Mouse (Mus musculus) neural tube, embryonic 15.5 days (tissue): Measurements from ENCODE around the gene Ulk1. TPM values are rescaled to one million over a fixed set of nuclear protein-coding genes. Genes with fewer than 3 reads are reported as not detected.

Experiments
- ATAC-seq: fragments of 200-750 bp; cut with Nextera tagmentation; 2 replicates; pipeline ENCODE4 v1.8.0; 2017; ENCODE audit warnings: mild to moderate bottlenecking, moderate TSS enrichment, moderate library complexity; ENCODE audit not compliant: low FRiP score
- H3K27ac ChIP-seq: fragments of 300-500 bp; sonication (generic); replicated peaks from 2 replicates; pipeline ENCODE4 v1.5.1; 2015; ENCODE audit warnings: mild to moderate bottlenecking, inconsistent platforms
- H3K27me3 ChIP-seq: fragments of 300-500 bp; sonication (generic); replicated peaks from 2 replicates; pipeline ENCODE4 v1.6.1; 2015; ENCODE audit warnings: inconsistent platforms
- H3K36me3 ChIP-seq: fragments of 300-500 bp; sonication (generic); 2 replicates; pipeline ENCODE4 v1.6.1; 2015; ENCODE audit warnings: inconsistent platforms
- H3K4me1 ChIP-seq: fragments of 300-500 bp; sonication (generic); 2 replicates; pipeline ENCODE4 v1.6.1; 2015; ENCODE audit warnings: inconsistent platforms
- H3K4me2 ChIP-seq: fragments of 300-500 bp; sonication (generic); 2 replicates; pipeline ENCODE4 v1.6.1; 2015; ENCODE audit warnings: inconsistent platforms, mild to moderate bottlenecking, moderate library complexity
- H3K4me3 ChIP-seq: fragments of 300-500 bp; sonication (generic); replicated peaks from 2 replicates; pipeline ENCODE4 v1.5.1; 2015; ENCODE audit warnings: mild to moderate bottlenecking, inconsistent platforms
- H3K9ac ChIP-seq: fragments of 300-500 bp; sonication (generic); replicated peaks from 2 replicates; pipeline ENCODE4 v1.6.1; 2015; ENCODE audit warnings: mild to moderate bottlenecking, inconsistent platforms
- H3K9me3 ChIP-seq: fragments of 300-500 bp; sonication (generic); replicated peaks from 2 replicates; pipeline ENCODE4 v1.6.1; 2016; ENCODE audit warnings: inconsistent platforms
- WGBS: fragments of 180-500 bp; shearing (Covaris S2); methylation state at CpG from one replicate; pipeline ENCODE4 v1.1.7; 2015; ENCODE audit warnings: mixed read lengths; 5-methylcytosine and 5-hydroxymethylcytosine counted together
- polyA plus RNA-seq: library from polyadenylated mRNA; unstranded; fragments of >200 nt; fragmentation: Nextera tagmentation; extraction: Ambion mirVana; gene quantifications from 2 replicates; pipeline ENCODE4 v1.2.1, GENCODE M21; 2015

Gene Ulk1
- polyA plus RNA-seq, 1 experiment from 2014 or later = 27.0 TPM

DNA sequence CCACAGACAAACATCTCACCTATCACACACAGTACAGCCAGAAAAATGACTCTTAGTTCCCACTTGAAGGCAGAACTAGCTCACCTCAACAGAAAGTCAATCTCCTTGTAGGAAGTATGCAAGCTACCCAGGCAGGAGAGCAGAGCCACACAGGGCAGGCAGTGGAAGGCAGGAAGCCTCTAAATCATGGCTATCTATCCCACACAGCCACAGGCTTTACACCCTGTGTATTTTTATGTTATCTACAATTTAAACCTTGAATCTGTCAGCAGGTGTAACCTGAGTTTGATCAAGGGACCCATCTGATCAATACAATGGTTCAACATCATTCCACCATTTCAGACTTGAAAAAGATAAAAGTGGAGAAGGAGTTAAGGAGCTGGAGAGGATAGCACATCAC lies 7.1 kb downstream of the Ulk1 start:
- Histone ChIP-seq H3K36me3 (peaks cover 20% of the 10 kb centered on the region), H3K4me1 (peaks cover 44% of the 10 kb centered on the region)

DNA sequence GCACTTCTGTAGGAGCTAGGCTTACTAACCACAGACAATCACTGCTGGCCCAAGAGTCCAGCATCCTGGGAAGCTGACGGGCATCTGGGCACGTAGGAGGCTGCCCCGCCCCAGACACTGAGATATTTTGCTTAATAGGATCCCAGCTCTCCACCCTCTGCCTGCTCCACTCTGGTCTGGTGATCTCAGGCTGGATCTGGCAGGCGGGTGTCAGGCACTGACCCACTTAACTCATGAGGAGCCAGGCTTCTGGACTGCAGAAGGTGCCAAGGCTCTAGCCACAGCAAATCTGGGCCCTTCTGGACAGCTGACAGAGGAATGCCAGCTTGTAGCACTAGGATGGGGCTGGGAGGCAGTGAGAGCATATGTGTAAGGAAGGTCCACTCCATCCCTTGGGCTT lies 7.7 kb downstream of the Ulk1 start:
- Histone ChIP-seq H3K9ac (no peak overlapping the region), H3K27me3 (no peaks in the 10 kb centered on the region), H3K4me1 (peaks cover 38% of the 10 kb centered on the region), H3K4me3 (no peak overlapping the region), H3K4me2 (no peak overlapping the region), H3K27ac (no peak overlapping the region), H3K9me3 (no peaks in the 10 kb centered on the region), H3K36me3 (peaks cover 24% of the 10 kb centered on the region)
- no peak for ATAC-seq
- whole genome bisulfite sequencing = 92% methylated on average over 4 of the region's 4 CpGs

More for the DNA sequence above, 7.1 kb downstream of the Ulk1 start:
- ATAC-seq = no peak
- H3K27ac ChIP-seq = no peak overlapping the region
- no peaks in the 10 kb centered on the region for H3K27me3 ChIP-seq
- no peak overlapping the region for H3K4me3 ChIP-seq
- H3K9ac ChIP-seq = no peak overlapping the region
- no peaks in the 10 kb centered on the region for H3K9me3 ChIP-seq
- no peak overlapping the region for H3K4me2 ChIP-seq

DNA sequence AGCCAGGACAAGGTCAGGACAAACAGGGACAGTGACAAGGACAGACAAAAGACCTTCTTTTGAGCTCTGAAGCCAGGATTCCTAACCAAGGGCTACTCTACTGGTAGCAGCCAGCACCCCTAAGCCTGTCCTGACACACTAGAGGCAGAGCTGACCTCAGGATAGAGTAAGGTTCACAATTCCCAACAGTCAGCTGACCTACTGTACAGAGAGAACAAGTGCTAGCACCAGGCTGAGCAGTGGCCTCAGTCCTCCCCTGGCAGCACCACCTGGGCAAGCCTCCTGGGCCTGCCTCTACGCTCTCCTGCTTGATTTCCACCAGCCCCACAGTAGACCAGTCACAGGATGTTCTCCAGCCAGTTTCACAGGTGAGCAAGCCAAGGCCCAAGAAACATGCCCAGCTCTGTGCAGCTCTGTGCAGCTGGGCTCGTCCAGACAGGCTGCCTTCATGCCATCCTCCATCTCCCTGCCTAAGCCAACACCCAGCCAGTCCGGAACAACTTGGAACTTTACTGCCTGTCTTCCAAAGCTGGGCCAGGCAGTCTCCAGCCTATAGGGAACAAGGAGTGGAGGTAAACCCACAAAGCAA lies 8.8 kb downstream of the Ulk1 start:
- ATAC-seq = no peak
- H3K36me3 ChIP-seq = peaks cover 34% of the 10 kb centered on the region
- H3K4me2 ChIP-seq = no peak overlapping the region
- no peak overlapping the region for H3K9ac ChIP-seq
- WGBS = 92% methylated on average over 3 of the region's 3 CpGs
- H3K27ac ChIP-seq = no peak overlapping the region
- peaks cover 27% of the 10 kb centered on the region for H3K4me1 ChIP-seq
- no peak overlapping the region for H3K4me3 ChIP-seq
- H3K27me3 ChIP-seq = no peaks in the 10 kb centered on the region
- H3K9me3 ChIP-seq = no peaks in the 10 kb centered on the region

DNA sequence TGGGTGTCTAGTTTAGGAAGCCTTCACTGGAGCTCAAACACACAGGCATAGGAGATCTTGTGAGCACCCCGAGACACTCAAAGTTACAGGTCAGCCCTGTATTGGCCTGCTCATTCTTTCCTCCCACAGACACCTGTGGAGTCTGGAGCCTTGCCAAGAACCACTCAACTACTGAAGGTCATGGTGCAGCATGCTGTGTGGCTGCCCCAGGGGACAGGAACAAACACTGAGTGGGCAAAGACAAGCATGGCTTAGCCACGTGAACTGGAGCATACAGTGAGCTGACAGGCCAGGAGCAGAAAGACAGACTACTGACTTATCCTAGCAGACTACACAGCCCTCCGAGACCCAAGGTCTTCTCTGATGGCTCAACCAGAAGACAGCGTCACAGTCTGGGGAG lies 12.2 kb downstream of the Ulk1 start:
- Histone ChIP-seq H3K4me3 (no peak overlapping the region), H3K9ac (no peak overlapping the region), H3K36me3 (peaks cover 62% of the 10 kb centered on the region), H3K4me2 (no peak overlapping the region), H3K9me3 (no peaks in the 10 kb centered on the region), H3K27ac (no peak overlapping the region), H3K4me1 (0 out of 2 replicates have a peak, but pooled peaks cover 9% of the 10 kb centered on the region), H3K27me3 (no peaks in the 10 kb centered on the region)
- ATAC-seq = no peak
- 63% methylated on average over 4 of the region's 4 CpGs for WGBS

DNA sequence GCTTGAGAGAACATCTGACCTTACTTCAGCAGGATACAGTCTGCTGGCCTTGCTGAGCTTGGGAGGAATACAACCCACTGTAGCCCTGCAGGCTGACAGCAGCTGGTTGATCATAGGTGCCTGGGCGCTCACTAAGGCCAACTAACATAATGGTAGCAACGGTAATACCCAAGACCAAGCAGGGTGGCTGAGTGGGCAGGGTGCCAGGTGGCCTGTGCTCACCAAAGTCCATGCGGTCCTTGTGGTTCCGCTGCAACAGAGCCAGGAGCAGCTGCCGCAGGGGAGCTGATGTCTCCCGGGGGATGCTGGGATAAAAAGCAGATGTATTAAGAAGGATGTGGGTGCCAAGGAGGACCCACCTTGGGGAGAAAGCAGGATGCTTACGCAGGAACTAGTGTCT lies 15.5 kb downstream of the Ulk1 start:
- WGBS = 75% methylated on average over 7 of the region's 7 CpGs
- Histone ChIP-seq H3K4me1 (no peaks in the 10 kb centered on the region), H3K36me3 (peaks cover 95% of the 10 kb centered on the region), H3K9me3 (no peaks in the 10 kb centered on the region), H3K4me2 (no peak overlapping the region), H3K27me3 (no peaks in the 10 kb centered on the region), H3K9ac (no peak overlapping the region), H3K27ac (no peak overlapping the region), H3K4me3 (no peak overlapping the region)
- ATAC-seq = no peak

DNA sequence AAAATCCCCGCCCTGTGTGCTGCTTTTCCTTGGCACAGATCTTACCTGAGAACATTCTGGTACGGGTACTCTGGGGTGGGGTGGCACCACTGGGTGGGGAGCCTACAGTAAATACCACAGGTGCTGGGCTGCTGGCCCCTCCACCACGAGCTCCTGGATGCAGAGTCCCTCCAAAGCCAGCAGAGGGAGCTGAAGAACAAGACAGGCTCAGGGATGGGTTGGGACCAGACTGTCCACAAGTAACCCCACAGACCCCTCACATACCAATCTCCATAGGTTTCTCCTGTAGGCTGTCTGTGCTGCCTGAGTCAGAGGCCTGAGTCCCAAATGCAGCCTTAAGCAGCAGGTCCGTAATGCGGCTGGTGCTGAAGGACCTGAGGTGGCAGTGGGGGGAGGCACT lies 21.2 kb downstream of the Ulk1 start:
- Histone ChIP-seq H3K4me2 (no peak overlapping the region), H3K27ac (no peak overlapping the region), H3K4me1 (no peaks in the 10 kb centered on the region), H3K4me3 (no peak overlapping the region), H3K36me3 (peaks cover 82% of the 10 kb centered on the region), H3K27me3 (no peaks in the 10 kb centered on the region), H3K9me3 (no peaks in the 10 kb centered on the region), H3K9ac (no peak overlapping the region)
- peak; percentile 30; the same call in 1 of the 2 replicates for ATAC-seq
- 65% methylated on average over 5 of the region's 5 CpGs for WGBS

DNA sequence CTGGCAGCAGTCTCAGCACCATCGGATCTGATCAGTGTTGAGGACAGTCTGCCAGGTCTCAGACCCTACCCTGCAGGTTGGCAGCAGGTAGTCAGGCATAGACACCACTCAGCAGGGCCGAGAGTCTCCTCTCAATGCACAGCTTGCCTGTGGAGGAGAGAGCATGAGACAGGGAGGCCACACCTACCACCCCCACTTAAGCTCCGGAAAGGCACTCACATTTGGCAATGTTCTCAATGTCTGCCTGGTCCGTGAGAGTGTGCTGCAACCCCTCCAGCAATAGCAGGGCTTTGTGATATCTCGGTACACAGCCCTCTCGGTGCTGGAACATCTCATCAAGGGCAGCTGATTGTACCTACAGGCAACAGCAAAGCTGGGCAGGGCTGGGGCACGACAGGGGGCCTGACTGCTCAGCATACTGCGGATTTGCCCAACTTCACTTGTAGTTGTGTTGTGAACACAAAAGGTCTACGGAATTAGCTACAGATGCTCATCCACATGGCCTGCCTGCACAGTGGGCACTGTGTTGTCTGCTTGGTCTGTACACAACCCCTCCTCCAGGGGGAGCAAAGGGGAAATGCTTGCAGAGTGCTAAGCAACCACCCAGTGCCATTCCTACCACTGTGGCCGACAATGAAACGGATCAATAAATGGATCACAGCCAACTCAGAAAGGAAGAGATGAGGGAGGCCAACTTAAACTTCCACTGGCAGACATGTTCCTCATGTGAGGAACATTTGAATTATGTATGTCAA lies 23.6 kb downstream of the Ulk1 start:
- WGBS = 83% methylated on average over 11 of the region's 11 CpGs
- H3K4me2 ChIP-seq = no peak overlapping the region
- peaks cover 58% of the 10 kb centered on the region for H3K36me3 ChIP-seq
- no peak overlapping the region for H3K27ac ChIP-seq
- no peaks in the 10 kb centered on the region for H3K9me3 ChIP-seq
- no peak overlapping the region for H3K4me3 ChIP-seq
- no peak overlapping the region for H3K9ac ChIP-seq
- ATAC-seq = no peak
- peaks cover under 1% of the 10 kb centered on the region; the same call in 1 of the 2 replicates for H3K4me1 ChIP-seq
- no peaks in the 10 kb centered on the region for H3K27me3 ChIP-seq

DNA sequence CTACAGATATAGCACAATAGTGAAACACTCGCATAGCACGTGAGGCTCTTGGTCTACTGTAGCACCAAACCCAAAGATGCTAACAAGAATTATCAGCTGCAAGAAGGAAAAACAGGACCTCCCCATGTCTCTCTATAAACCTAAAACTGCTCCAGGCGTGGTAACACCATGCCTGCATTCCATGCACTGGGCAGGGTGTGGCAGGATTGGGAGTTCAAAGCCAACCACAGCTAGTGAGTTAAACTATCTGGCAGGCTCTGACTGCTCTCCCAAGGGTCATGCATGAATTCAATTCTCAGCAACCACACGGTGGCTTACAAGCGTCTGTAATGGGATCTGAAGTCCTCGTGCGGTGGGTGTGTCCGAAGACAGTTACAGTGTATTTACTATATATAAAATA lies 26.7 kb downstream of the Ulk1 start:
- no peak for ATAC-seq
- H3K4me2 ChIP-seq = no peak overlapping the region
- H3K4me1 ChIP-seq = peaks cover 27% of the 10 kb centered on the region
- H3K4me3 ChIP-seq = no peak overlapping the region
- 73% methylated on average over 8 of the region's 8 CpGs for WGBS
- H3K9me3 ChIP-seq = no peaks in the 10 kb centered on the region
- H3K36me3 ChIP-seq = peaks cover 27% of the 10 kb centered on the region
- H3K27me3 ChIP-seq = no peaks in the 10 kb centered on the region
- no peak overlapping the region for H3K9ac ChIP-seq
- H3K27ac ChIP-seq = no peak overlapping the region

DNA sequence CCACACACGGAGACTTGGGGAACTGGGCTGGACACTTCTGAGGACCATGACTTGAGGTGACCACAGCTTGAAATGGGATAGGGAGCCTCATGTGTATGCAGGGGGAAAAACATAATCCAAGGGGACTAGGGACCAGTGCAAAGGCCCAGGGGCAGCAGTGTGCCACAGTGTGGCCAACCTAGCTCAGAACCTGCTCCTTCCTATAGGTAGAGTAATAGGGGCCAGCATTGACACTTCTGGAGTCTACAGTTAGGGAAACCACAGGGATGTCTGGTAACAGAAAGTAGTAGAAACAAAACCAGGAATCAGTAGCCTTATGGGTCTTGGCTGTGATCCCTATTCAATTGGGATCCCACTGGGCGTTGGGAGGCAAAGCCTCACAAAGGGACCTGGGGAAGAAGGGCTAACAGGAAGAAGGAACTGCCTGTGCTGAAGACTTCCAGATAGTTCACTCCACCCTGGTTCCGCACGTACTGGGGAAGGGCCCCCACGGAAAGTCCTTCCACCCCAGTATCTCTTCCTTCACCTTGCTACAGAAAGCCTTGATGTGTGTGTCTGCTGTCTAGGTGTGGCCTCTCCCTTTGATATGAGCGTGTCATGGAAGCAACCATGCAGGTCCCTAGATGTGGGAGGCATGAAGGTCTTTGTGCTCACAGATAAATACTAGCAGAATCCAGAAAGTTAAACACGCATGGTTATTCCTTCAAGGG lies 28.2 kb downstream of the Ulk1 start:
- Histone ChIP-seq H3K36me3 (peaks cover 17% of the 10 kb centered on the region), H3K27ac (no peak overlapping the region), H3K4me3 (no peak overlapping the region), H3K4me1 (peaks cover 27% of the 10 kb centered on the region), H3K27me3 (no peaks in the 10 kb centered on the region), H3K4me2 (no peak overlapping the region), H3K9me3 (no peaks in the 10 kb centered on the region), H3K9ac (no peak overlapping the region)
- ATAC-seq = no peak
- 87% methylated on average over 7 of the region's 7 CpGs for WGBS

DNA sequence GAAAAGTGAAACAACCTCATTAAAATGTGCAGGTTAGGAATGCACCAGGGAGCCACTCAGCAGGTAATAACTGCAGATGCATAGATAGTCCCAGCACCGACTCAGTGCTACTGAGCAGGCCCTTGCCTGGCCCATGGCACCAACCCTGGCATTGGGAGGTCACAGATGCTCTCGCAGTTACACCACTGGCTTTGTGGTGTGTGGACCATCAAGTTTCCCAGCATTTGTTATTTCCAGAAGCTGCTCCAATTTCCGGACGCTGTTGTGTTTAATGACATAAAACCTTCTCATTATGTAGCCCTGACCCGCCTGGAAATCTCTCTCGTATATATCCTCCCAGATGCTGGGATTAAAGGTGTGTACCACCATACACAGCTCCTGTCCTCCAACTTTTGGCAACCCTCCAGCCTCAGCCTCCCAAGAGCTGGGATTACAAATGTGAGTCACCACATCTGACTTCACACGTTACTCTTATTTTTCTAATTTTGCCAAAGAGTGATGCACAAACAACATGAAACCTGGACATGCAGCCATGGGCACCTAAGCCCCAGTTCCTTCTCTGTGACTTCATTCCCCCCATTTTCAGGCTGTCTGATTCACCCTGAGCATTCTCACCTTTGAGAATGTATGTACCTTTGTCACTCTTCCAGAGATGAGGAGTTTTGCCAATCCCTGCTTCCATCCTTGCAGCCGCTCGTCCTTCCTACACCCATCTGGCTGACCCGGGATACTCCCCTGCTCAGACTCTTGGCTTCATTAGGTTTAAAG lies 29.0 kb downstream of the Ulk1 start:
- peak overlapping the region; percentile 66 for H3K9ac ChIP-seq
- peak overlapping the region; percentile 78 for H3K4me3 ChIP-seq
- H3K9me3 ChIP-seq = no peaks in the 10 kb centered on the region
- peaks cover 27% of the 10 kb centered on the region for H3K4me1 ChIP-seq
- ATAC-seq = peak; percentile 76
- no peaks in the 10 kb centered on the region for H3K27me3 ChIP-seq
- peak overlapping the region; percentile 72 for H3K4me2 ChIP-seq
- 49% methylated on average over 10 of the region's 10 CpGs for WGBS
- peak overlapping the region; percentile 58 for H3K27ac ChIP-seq
- peaks cover 16% of the 10 kb centered on the region for H3K36me3 ChIP-seq

DNA sequence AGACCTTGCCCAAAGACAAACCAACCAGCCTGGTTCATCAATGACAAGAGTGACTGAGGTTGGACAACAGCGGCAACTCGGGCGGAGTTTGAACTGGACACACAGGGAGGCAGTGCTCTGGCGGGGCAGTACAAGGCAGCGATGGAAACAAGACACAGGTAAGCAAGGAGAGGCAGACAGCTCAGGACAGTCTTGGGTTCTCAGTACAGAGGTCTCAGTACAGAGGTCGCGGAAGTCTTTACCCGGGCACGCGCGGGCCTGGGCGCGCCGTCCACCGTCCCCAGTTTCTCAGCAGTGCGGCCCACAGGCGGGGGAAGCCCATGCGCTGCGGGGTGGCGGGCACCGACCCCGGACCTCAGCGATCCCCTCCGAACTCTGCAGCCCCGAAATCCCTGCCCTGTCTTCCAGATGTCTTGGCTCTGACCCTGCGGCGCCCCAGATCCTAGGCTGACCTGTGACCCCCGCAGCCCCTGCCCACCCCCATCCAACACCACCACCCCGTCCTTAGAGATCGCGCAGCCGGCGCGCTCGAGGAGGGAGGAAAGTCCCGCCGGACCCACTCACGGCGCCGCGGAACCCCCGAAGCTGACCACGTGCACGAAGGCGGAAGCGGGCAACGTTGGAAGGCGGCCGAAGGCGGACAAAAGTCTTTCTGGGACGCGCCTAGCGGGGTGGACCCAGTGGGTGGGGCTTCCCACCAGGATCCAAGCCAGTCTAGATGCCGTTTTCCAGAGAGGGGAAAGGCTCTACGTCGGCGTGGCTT lies 29.7 kb downstream of the Ulk1 start, which contains the start of gene Pus1:
Gene Pus1 (minus strand): TSS at position 662 of the 763 bp plus-strand sequence.
- 0% methylated on average over 53 of the region's 57 CpGs for WGBS
- peak within 1 kb of the TSS; percentile 66 for H3K9ac ChIP-seq
- peaks cover 19% of the 10 kb centered on the region for H3K36me3 ChIP-seq
- peaks cover 27% of the 10 kb centered on the region for H3K4me1 ChIP-seq
- peak within 1 kb of the TSS; percentile 78 for H3K4me3 ChIP-seq
- no peaks in the 10 kb centered on the region for H3K27me3 ChIP-seq
- H3K4me2 ChIP-seq = peak within 1 kb of the TSS; percentile 72
- ATAC-seq = peak; percentile 86
- H3K27ac ChIP-seq = peak within 1 kb of the TSS; percentile 58
- no peaks in the 10 kb centered on the region for H3K9me3 ChIP-seq
